Mouse (Mus musculus) macrophage (primary cell): ENCODE data around the gene Cirbp. TPM values are rescaled to one million over a fixed set of nuclear protein-coding genes. Genes with fewer than 3 reads are reported as not detected.

ENCODE experiments used
- H3K27ac ChIP-seq: fragments of 350-480 bp; formaldehyde crosslinking; 2 replicates; pipeline ENCODE4 v1.9.0; 2021
- H3K36me3 ChIP-seq: fragments of 350-480 bp; formaldehyde crosslinking; 2 replicates; pipeline ENCODE4 v1.9.0; 2021; ENCODE audit errors: inconsistent target
- H3K4me3 ChIP-seq: fragments of 350-480 bp; formaldehyde crosslinking; 2 replicates; pipeline ENCODE4 v1.9.0; 2021; ENCODE audit errors: inconsistent target
- H3K79me2 ChIP-seq: fragments of 350-480 bp; formaldehyde crosslinking; 2 replicates; pipeline ENCODE4 v1.9.0; 2021; ENCODE audit errors: inconsistent target
- WGBS: methylation state at CpG from one replicate; pipeline ENCODE4 v1.1.7; 2026; ENCODE audit warnings: inconsistent platforms; ENCODE audit not compliant: missing documents; 5-methylcytosine and 5-hydroxymethylcytosine counted together
- polyA plus RNA-seq: library from polyadenylated mRNA; stranded (reverse); fragments of 250-400 nt; gene quantifications from 3 replicates; pipeline ENCODE4 v1.2.4, GENCODE M21; 2018; ENCODE audit warnings: inconsistent platforms

Cirbp gene
- polyA plus RNA-seq, 1 experiment from 2014 or later, result 17.6 TPM

GRCm38 (mm10) chr10:80169651-80170050 lies 3.9 kb downstream of the Cirbp start:
- 93% methylated on average over 7 of the region's 7 CpGs for WGBS
- peaks cover 17% of the 10 kb centered on the region; the same call in 1 of the 2 replicates for H3K36me3 ChIP-seq
- H3K4me3 ChIP-seq, result no peak overlapping the region
- peaks cover 27% of the 10 kb centered on the region for H3K79me2 ChIP-seq
- no peak overlapping the region for H3K27ac ChIP-seq

- WGBS, result 94% methylated on average over 16 of the region's 16 CpGs
- H3K27ac ChIP-seq, result no peak overlapping the region
Observed at GRCm38 (mm10) chr10:80170052-80170451, 4.3 kb downstream of the Cirbp start.

GRCm38 (mm10) chr10:80170601-80171021 lies 4.8 kb downstream of the Cirbp start:
- Histone ChIP-seq H3K79me2 (peaks cover 27% of the 10 kb centered on the region), H3K36me3 (peaks cover 17% of the 10 kb centered on the region; the same call in 1 of the 2 replicates), H3K27ac (no peak overlapping the region), H3K4me3 (no peak overlapping the region)
- 95% methylated on average over 19 of the region's 19 CpGs for WGBS

More at GRCm38 (mm10) chr10:80170052-80170451, 4.3 kb downstream of the Cirbp start:
- Histone ChIP-seq H3K36me3 (peaks cover 17% of the 10 kb centered on the region; the same call in 1 of the 2 replicates), H3K4me3 (no peak overlapping the region), H3K79me2 (peaks cover 27% of the 10 kb centered on the region)

- 94% methylated on average over 15 of the region's 15 CpGs for WGBS
- peaks cover 27% of the 10 kb centered on the region for H3K79me2 ChIP-seq
- peaks cover 17% of the 10 kb centered on the region; the same call in 1 of the 2 replicates for H3K36me3 ChIP-seq
- H3K27ac ChIP-seq, result no peak overlapping the region
- H3K4me3 ChIP-seq, result no peak overlapping the region
Observed at GRCm38 (mm10) chr10:80171252-80171651, 5.5 kb downstream of the Cirbp start.

- peak overlapping the region; percentile 45; the same call in 1 of the 2 replicates for H3K4me3 ChIP-seq
- WGBS, result 94% methylated on average over 41 of the region's 45 CpGs
Observed at GRCm38 (mm10) chr10:80171760-80172526, 6.2 kb downstream of the Cirbp start.

GRCm38 (mm10) chr10:80172527-80173292 lies 6.9 kb downstream of the Cirbp start, which contains the start of gene 1600002K03Rik:
TSS of gene 1600002K03Rik (plus strand) at chr10:80172944.
- H3K27ac ChIP-seq, result peak within 1 kb of the TSS; percentile 95
- peak within 1 kb of the TSS; percentile 45 for H3K4me3 ChIP-seq
- peaks cover 27% of the 10 kb centered on the region for H3K79me2 ChIP-seq
- H3K36me3 ChIP-seq, result peaks cover 17% of the 10 kb centered on the region; the same call in 1 of the 2 replicates
- 9% methylated on average over 35 of the region's 35 CpGs for WGBS

More at GRCm38 (mm10) chr10:80171760-80172526, 6.2 kb downstream of the Cirbp start:
- H3K79me2 ChIP-seq, result peaks cover 27% of the 10 kb centered on the region
- peaks cover 17% of the 10 kb centered on the region; the same call in 1 of the 2 replicates for H3K36me3 ChIP-seq
- peak overlapping the region; percentile 95 for H3K27ac ChIP-seq

- Histone ChIP-seq H3K36me3 (peaks cover 17% of the 10 kb centered on the region; the same call in 1 of the 2 replicates), H3K79me2 (peaks cover 27% of the 10 kb centered on the region), H3K27ac (peak overlapping the region; percentile 95), H3K4me3 (peak overlapping the region; percentile 45)
- WGBS, result 10% methylated on average over 11 of the region's 11 CpGs
Observed at GRCm38 (mm10) chr10:80173358-80173757, 7.6 kb downstream of the Cirbp start.

- WGBS, result 88% methylated on average over 10 of the region's 10 CpGs
- Histone ChIP-seq H3K27ac (peak overlapping the region; percentile 95; the same call in 1 of the 2 replicates), H3K79me2 (peaks cover 20% of the 10 kb centered on the region), H3K4me3 (no peak overlapping the region), H3K36me3 (peaks cover 17% of the 10 kb centered on the region; the same call in 1 of the 2 replicates)
Observed at GRCm38 (mm10) chr10:80173955-80174640, 8.3 kb downstream of the Cirbp start.

GRCm38 (mm10) chr10:80174705-80175104 lies 8.9 kb downstream of the Cirbp start:
- Histone ChIP-seq H3K36me3 (peaks cover 17% of the 10 kb centered on the region; the same call in 1 of the 2 replicates), H3K4me3 (no peak overlapping the region), H3K79me2 (peaks cover 14% of the 10 kb centered on the region), H3K27ac (no peak overlapping the region)
- WGBS, result 92% methylated on average over 2 of the region's 2 CpGs

- no peak overlapping the region for H3K27ac ChIP-seq
- H3K79me2 ChIP-seq, result peaks cover 4% of the 10 kb centered on the region; the same call in 1 of the 2 replicates
- WGBS, result 86% methylated on average over 2 of the region's 4 CpGs
- H3K36me3 ChIP-seq, result peaks cover 8% of the 10 kb centered on the region; the same call in 1 of the 2 replicates
- H3K4me3 ChIP-seq, result no peak overlapping the region
Observed at GRCm38 (mm10) chr10:80175536-80176269, 9.9 kb downstream of the Cirbp start.

- H3K4me3 ChIP-seq, result no peak overlapping the region
- peaks cover 1% of the 10 kb centered on the region; the same call in 1 of the 2 replicates for H3K36me3 ChIP-seq
- H3K27ac ChIP-seq, result no peak overlapping the region
- H3K79me2 ChIP-seq, result no peaks in the 10 kb centered on the region
- WGBS, result 94% methylated on average over 5 of the region's 5 CpGs
Observed at GRCm38 (mm10) chr10:80176270-80176834, 10.6 kb downstream of the Cirbp start.

- Histone ChIP-seq H3K4me3 (no peak overlapping the region), H3K36me3 (no peaks in the 10 kb centered on the region), H3K79me2 (no peaks in the 10 kb centered on the region), H3K27ac (no peak overlapping the region)
- WGBS, result 89% methylated on average over 7 of the region's 7 CpGs
Observed at GRCm38 (mm10) chr10:80177441-80178279, 11.9 kb downstream of the Cirbp start.
